Mouse (Mus musculus) cerebellum, postnatal 25 days (tissue): ENCODE data around the gene Mex3a.

ENCODE experiments used
- DNase-seq, 2 experiments: peaks; one replicate each; pipeline ENCODE4 v3.0.0; 2021; ENCODE audit warnings: mixed read lengths in 2 of 2

Mex3a gene

DNA sequence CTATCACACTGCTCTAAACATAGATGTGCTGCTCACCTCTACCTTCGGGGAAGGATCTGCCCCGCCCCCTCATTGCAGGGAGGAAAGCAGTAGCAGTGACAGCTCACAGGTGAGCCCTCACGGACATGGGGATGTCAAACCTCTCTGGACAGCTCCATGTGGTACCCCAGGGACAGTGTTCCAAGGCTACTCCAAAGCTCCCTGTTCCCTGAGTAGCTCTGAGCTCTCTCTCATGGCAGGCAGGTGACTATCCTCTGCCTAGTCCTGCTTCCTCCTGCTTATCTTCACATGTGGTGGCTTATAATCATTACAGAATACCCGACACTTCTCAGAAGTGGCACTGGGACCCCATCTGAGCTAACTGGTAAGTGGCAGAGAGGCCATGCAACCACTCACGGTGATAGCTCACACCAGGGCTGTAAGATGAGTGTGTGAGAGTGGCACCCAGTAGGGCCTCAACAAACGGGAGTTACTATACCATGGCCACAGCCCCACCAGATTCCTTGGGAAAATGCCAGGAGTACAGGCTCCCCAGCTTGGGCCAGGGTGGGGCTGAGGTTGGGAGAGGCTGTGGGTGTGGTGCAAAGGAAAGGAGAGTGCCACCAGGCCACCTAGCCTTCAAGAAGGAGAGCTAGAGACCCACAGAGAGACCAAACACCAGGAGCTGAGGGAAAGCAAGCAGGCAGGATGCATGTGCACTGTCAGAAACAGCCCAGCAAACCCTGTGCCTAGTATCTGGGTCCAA lies 14.7 kb downstream of the Mex3a start:
- DNase-seq = no peak

DNA sequence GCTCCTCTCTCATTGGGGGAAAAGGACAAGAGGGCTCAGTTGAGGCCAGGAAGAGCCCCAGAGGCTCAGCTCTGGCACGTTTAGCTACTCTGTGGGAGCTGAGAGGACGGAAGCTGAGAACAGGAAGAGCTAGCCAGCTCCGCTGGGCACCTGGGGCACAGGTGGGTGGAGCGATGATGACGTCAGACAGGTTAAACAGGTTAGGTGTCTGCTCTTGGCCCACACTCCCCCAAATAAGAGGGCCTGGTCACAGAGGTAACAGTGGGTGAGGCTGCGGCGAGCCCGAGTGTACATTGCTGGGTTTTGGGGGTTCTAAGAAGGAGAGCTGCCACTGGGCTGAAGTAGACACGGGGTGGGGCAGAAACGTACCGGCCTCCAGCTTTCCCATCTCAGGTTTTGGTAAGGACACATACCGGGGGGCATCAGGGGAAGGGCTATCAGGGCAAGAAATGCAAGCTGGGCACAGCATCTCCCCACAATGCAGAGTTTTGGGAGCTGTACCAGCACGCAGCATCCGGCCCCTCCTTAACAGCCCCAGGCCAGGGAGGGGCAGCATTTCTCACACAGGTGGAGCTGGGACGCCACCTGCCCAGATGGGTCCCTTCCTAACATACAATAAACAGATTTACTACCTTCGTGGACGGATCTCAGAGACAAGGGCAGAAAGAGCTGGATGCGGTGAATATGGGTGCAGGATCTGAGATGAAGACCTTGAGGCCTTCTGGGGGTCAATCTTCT lies 16.2 kb downstream of the Mex3a start, which contains the start of gene Rab25:
Rab25 (minus strand) TSS at position 121 of the 738 bp plus-strand sequence.
- DNase-seq = no peak

- DNase-seq = no peak
Observed at GRCm38 (mm10) chr3:88551586-88551985, 19.4 kb downstream of the Mex3a start.

- no peak for DNase-seq
Observed at GRCm38 (mm10) chr3:88552082-88552645, 20.0 kb downstream of the Mex3a start.

DNA sequence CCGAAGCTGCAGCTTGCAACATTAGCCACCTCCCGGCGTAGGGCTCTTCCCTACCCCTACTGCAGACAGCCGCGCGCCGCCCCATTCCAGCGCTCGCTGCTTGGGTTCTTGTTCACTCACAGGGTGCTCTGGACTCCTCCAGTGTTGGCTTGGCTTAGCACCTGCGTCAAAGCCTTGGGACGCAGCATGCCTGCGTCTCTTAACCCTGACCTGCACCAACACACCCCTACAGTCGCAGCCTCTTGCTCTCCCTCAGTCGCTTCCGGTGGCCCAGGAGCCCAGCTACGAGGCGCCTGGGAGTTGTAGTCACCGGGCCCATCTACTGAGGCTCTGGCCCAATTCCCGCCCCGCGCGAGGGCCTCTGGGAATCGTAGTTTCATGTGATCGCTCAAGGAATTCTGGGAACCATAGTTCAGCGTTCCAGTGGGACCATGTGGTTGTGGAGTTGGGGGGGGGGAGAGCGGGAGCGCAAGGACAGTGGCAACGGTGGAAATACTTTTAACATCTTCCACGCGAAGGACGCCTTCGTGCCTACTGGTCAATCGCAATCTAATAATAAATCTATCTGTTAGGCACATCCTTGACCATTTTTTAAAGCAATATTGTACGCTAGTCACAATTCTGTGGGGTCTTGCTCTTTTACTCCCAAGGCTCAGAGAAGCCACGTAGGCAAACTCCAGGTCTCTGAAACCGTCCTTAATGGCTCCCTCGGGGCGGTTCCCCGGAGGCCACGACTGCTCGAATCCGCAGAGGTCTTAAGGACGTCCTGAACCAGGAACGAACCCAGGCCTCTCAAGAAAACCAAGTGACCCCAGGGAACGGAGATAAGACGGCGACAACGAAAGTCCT lies 20.7 kb downstream of the Mex3a start, which contains the start of gene Lamtor2:
Lamtor2 (minus strand) TSS at position 399 of the 849 bp plus-strand sequence.
- peak; percentile 98 to 99 for DNase-seq

GRCm38 (mm10) chr3:88553525-88553879 lies 21.3 kb downstream of the Mex3a start, which contains the start of gene Ubqln4:
Gene Ubqln4, plus strand, starts transcription at chr3:88553758.
- DNase-seq = peak; percentile 95

GRCm38 (mm10) chr3:88553880-88554586 lies 21.8 kb downstream of the Mex3a start:
- peak in 1 of 2 experiments; percentile 79 for DNase-seq

DNA sequence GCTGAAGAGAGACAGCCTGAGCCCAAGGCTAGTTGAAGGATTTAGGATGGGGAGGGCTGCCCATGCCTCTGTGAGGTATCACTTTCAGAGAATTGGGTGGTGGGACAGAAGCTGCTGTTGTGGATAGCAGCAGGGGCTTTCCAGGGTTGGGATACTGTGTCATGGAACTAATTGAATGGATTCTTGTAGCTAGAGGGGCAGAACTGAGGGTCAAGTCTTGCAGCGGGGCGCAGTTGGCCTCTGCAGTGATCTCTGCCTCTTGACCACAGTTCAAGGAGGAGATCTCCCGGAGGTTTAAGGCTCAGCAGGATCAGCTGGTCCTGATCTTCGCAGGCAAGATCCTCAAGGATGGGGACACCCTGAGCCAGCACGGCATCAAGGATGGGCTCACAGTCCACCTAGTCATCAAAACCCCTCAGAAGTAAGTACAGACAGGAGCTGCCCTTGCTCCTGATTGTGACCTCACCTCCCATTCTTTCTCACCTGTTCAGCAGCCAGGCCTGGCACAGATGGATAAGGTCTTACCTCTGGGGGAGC lies 22.9 kb downstream of the Mex3a start:
- DNase-seq = peak; percentile 7 to 21

GRCm38 (mm10) chr3:88555731-88556130 lies 23.5 kb downstream of the Mex3a start:
- peak in 1 of 2 experiments; percentile 29 for DNase-seq

DNA sequence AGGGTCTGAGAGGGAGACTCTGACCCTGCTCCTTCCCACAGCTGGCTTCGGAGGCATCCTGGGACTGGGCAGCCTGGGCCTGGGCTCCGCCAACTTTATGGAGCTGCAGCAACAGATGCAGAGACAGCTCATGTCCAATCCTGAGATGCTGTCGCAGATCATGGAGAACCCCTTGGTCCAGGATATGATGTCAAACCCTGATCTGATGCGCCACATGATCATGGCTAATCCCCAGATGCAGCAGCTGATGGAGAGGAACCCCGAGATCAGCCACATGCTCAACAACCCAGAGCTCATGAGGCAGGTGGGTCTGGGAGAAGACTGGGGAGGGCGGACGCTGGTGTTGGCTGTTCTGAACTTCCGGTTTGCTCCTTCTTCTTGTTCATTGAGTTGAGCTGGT lies 24.4 kb downstream of the Mex3a start:
- no peak for DNase-seq

DNA sequence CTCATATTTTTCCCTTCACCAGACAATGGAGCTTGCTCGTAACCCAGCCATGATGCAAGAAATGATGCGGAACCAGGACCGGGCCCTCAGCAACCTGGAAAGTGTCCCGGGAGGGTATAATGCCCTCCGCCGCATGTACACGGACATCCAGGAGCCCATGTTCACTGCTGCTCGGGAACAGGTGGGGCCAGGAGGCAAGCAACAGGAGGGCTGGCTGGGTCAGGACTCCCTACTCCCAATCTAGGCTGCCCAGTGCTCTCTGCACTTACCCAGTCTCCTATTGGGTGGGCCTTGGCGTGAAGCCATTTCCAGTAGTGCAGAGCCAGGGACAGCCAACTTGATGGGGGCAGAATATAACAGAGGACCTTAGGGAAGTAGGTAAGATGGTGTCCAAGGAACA lies 27.4 kb downstream of the Mex3a start:
- DNase-seq = no peak

DNA sequence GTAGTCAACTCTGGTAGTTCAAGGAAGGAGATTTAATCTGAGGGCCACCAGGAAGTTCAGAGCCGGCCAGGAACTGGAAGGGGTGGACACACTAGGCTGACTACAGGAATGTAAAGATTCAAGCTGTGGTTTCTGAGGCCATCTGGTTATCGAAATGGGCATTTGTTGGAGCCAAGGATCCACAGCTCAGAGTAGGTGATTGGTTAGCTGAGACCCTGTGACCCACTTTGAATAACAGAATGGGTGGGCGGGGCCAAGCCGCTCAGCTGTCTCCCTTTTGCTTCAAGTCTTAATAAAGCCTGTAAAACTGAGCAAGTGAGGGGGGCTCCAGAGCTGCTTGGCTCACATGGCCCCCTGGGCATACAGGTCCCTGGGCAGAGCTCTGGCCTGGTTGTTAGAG lies 29.8 kb downstream of the Mex3a start:
- peak in 1 of 2 experiments; percentile 45 for DNase-seq

- peak in 1 of 2 experiments; percentile 4 for DNase-seq
Observed at GRCm38 (mm10) chr3:88563442-88563841, 31.2 kb downstream of the Mex3a start.

DNA sequence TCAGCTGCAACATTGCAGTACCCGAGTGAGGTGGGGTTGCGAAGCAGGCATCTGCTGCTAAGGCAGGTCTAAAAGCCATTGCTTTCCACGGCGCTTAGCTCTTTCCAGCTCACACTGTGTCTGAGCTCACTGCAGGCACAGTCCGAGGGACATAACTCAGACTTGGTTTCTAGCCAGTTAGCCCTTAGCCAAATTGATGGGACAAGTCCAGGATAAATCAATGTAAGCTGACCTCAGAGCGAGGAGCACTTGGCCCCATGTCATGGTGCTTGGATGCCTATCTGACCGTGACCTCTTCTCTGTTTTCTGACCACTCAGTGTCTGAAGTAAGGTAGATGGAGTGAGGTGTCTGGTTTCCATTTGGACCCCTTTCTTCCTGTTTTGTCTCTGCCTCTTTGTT lies 31.8 kb downstream of the Mex3a start:
- no peak for DNase-seq

DNA sequence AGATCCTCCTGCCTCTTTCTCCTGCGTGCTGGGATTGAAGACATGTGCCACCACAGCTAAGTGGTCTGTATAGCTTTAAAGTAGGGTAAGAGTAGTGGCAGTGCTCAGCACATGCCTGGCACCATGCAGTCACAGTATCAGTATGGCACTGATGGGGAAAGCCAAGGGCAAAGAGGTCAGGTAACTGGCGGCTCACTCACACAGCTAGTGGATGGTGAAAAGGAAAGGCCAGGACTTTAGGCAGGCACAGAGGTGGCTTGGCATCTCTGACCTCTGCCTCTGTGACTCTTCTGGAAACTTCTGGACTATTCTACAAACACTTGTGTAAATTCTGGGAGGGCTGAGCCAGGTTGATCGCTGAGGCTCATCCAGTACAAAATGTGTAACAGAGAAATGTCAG lies 33.9 kb downstream of the Mex3a start:
- DNase-seq = no peak

DNA sequence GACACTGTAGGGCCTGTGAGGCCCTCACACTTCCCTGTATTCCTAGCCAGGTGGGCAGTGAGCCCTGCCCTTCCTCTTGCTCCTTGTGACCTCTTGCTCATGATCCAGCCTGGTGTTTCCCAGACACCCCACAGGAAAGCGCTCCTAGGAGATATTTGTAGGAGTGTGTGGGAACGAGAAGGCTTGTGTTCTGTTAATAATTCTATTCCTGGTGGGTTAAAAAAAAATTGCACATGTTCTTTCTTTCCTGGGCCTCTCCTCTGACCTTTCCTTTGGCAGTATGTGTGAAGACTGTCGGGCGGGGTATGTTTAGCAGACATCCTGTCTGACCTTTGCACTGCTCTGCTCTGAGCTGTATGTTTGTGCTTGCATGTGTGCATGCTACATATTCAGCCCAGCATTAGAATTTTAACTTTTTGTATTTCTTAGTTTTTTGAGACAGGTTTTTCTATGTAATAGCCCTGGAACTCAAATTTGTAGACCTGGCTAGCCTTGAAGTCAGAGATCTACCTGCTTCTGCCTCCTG lies 34.4 kb downstream of the Mex3a start:
- DNase-seq = no peak

- no peak for DNase-seq
Observed at GRCm38 (mm10) chr3:88567892-88568291, 35.7 kb downstream of the Mex3a start.

DNA sequence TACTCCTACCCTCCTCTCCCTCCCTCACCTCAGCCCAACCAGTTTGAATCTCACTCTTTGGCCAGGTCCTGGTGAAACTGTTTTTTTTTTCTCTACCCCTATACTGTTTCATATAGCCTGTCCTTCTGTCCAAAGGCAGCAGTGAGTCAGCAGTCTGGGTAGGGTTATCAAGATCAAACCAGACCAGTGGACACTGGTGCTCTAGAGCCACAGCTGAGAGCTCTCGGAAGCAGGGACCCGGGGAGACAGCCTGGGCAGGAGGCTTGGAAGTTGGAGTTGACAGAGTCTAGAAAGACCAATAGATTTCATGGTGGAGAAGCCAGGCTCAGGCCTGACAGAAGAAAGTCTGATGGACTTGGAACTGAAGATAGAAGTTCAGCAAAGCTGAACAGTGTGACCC lies 36.4 kb downstream of the Mex3a start:
- DNase-seq = no peak

- DNase-seq = no peak
Observed at GRCm38 (mm10) chr3:88569093-88569492, 36.9 kb downstream of the Mex3a start.

- DNase-seq = no peak
Observed at GRCm38 (mm10) chr3:88569694-88570093, 37.5 kb downstream of the Mex3a start.

GRCm38 (mm10) chr3:88570341-88570740 lies 38.1 kb downstream of the Mex3a start:
- no peak for DNase-seq

DNA sequence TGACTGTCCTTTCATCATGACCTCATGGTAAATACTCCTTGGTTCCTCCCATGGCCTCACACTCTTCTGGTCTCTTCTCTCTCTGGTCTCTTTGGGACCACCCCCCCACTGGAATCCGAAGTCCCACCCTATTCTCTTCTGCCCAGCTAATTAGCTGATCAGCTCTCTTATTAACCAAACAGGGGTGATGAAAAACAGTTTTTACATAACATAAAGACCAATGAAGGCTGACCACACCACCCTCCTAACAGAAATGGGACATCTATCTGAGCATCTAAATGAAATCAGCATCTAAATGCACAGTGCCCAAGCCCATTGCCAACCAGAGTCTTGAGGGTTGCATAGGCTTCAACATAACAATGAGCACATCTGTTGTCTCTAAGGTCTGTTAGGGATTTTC lies 39.7 kb downstream of the Mex3a start:
- no peak for DNase-seq
